Mouse (Mus musculus) kidney, postnatal 4 days (tissue): ENCODE measurements around the gene Mad1l1.
A peak's percentile ranks its signal among the peaks of the same experiment; 100 is the strongest.

ENCODE experiments used
- DNase-seq, 2 experiments: peaks; one replicate each; pipeline ENCODE4 v3.0.0; 2021; ENCODE audit warnings: mixed read lengths in 2 of 2

Gene Mad1l1

GRCm38 (mm10) chr5:140174814-140175490, 146.4 kb downstream of the Mad1l1 start:
- no peak for DNase-seq

- no peak for DNase-seq
Observed at GRCm38 (mm10) chr5:140174066-140174465, 147.3 kb downstream of the Mad1l1 start.

- no peak for DNase-seq
Observed at GRCm38 (mm10) chr5:140173181-140173580, 148.2 kb downstream of the Mad1l1 start.

- DNase-seq, result no peak
Observed at GRCm38 (mm10) chr5:140171710-140172109, 149.6 kb downstream of the Mad1l1 start.

- DNase-seq, result no peak
Observed at GRCm38 (mm10) chr5:140167531-140167930, 153.8 kb downstream of the Mad1l1 start.

- DNase-seq, result no peak
Observed at GRCm38 (mm10) chr5:140167080-140167479, 154.3 kb downstream of the Mad1l1 start.

DNA sequence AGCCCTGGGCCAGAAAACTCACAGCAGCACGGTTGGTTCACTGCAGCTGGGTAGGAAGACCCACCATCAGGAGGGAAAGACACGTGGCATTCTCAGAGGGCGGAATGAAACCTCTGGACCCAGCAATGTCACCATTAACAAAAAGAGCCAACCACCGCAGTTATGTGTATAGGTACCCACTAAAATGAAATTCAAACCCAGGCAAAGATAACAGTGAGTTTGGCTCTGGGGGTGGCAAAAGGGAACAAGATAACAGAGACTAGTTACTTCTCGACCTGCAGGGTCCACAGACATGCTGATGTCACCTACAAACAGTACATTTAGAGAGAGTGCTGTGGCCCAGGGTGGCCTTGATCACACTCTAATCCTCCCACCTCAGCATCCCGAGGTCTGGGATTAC, 157.4 kb downstream of the Mad1l1 start:
- no peak for DNase-seq

DNA sequence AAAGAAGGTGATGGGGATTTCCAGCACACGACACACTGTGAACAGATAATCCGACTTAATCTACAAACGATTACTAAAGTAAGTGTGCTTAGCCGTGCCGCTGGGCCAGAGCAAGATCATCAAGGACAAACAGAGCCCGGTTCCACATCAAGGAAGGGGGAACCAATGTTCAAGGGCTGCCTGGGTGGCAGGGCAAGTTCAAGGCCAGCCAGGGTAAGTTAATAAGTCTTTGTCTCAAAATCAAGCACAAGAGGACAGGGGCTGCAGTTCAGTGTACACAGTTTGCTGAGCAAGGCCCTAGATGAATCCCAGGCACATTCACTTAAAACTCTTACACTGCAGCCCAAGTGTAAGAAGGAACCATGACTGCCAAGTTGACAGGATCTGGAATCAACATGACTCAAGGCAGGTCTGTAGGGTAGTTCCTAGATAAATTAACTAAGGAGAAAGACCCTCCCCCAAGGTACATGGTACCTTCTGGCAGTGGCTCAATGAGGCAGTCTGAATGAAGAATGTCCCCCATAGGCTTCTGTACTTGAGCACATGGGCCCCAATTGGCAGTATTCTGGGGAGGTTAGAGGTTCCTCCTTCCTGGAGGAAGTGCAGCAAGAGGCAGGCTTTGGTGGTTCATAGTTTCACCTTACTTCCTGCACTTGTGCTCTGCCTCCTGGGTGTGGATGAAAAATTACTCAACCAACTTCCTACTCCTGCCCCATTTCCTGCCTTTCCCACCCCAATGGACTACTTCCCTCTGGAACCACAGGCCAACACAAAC, 159.1 kb downstream of the Mad1l1 start:
- DNase-seq, result no peak

DNA sequence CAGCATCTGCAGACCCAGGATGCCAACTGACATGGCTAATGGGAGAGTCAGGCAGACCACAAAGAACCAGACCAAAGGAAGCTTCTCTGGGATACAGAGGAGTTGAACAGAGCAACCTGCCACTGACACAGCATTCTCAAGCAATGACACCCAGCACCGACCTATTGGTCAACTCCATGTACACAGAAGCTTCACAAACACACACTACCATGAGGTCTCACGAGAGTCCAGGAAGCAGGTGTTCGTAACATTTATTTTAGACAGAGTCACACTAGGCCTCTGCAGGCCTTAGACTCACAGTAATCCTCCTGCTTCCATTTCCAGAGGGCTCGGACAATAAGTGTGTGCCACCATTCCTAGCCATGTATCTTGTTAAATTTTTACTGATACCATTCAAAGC, 162.3 kb downstream of the Mad1l1 start:
- no peak for DNase-seq

- no peak for DNase-seq
Observed at GRCm38 (mm10) chr5:140157886-140158627, 163.3 kb downstream of the Mad1l1 start.

GRCm38 (mm10) chr5:140154166-140154565, 167.2 kb downstream of the Mad1l1 start:
- no peak for DNase-seq

- DNase-seq, result no peak
Observed at GRCm38 (mm10) chr5:140151871-140152270, 169.5 kb downstream of the Mad1l1 start.

DNA sequence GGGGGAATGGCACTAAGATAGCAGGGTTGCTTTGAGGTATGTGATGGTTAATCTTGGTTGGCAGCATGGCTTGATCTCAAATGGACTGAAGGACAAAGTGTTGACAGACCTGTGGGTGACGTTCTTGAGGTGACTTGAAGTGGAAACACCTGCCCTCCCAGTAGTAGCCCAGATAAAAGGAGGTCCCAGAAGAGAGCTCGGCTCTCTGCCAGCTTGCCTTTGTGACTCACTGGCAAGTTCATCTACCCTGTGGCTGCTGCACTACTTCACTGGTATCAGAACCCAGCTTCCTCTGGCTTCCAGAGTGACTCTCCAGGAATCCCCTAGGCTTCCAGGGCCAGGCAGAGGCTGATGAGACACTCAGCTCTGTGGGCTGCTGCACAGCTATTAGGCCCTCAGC, 170.2 kb downstream of the Mad1l1 start:
- no peak for DNase-seq

DNA sequence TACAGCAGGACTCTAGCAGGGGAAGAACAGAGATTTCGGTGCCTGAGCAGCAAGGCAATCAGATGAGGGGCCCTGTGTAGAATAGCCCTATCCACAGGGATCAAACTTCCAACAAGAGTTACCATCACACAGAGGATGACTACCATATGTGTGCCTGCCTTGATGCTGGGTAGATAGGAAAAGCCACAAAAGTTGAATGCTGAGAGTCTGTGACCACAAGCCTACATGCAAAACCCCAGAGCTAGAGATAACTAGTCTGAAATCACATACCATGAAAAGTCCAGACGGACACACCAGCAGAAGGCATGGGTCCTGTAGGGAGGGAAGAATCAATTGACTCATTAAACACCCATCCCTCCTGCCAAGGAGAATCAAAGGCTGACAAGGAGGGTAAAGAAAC, 170.7 kb downstream of the Mad1l1 start:
- no peak for DNase-seq

DNA sequence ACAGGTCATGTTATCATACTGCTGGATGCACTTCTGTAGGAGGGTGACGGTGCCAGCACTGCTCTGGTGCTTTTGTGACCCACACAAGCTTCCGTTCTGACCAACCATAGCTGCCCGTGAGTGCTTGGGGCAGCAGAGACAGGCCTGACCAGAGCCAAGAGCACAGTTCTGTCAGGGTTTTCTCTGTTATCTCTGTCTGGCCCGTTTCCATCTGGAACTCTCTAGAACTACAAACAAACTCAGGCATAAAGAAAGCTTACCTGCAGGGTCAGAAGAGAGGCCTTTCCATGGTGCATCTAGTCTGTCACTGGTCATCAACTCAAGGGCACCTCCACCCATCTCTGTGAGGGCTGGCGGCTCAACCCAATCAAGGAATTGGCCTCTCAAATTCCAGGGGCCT, 171.2 kb downstream of the Mad1l1 start:
- no peak for DNase-seq

DNA sequence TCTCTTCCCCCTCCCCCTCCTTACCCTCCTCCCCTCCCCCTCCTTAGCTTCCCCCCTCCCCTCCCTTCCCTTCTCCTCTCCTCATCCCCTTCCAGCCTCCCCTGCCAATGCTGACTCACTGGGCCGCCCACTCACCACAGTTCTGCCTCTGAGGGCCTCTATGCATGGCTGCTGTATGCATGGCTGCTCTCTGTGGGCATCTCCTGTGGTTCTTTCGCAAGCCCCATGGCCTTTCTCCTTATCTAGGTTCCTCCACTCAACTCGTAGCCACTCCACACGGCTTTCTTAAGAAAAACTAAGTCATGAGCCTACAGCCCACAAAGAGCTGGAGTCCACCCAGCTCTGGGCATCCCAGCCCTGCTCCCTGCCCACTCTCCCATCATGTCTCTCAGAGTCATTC, 172.1 kb downstream of the Mad1l1 start:
- peak in 1 of 2 experiments; percentile 12 for DNase-seq

GRCm38 (mm10) chr5:140143541-140143940, 177.8 kb downstream of the Mad1l1 start:
- no peak for DNase-seq

GRCm38 (mm10) chr5:140141336-140141735, 180.0 kb downstream of the Mad1l1 start:
- DNase-seq, result no peak

DNA sequence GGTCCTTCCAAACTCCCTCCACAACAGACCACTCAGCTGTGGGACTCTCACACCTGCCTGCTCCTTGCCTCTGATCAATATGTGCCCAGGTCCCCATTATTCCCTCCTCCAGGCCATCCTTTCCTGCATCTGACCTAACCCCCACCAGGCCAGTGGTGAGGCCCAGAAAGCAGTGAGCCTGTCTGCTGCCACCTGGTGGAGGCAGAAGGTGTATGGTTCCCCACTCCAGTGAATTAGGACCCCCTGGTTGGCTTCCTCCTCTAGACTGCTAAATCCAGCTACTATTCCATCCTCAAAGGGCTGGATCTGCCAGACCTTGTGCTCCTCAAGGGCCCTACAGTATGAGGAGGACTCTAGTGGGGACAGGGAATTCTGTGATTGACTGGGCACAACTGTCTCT, 181.1 kb downstream of the Mad1l1 start:
- DNase-seq, result peak; percentile 83 to 85

DNA sequence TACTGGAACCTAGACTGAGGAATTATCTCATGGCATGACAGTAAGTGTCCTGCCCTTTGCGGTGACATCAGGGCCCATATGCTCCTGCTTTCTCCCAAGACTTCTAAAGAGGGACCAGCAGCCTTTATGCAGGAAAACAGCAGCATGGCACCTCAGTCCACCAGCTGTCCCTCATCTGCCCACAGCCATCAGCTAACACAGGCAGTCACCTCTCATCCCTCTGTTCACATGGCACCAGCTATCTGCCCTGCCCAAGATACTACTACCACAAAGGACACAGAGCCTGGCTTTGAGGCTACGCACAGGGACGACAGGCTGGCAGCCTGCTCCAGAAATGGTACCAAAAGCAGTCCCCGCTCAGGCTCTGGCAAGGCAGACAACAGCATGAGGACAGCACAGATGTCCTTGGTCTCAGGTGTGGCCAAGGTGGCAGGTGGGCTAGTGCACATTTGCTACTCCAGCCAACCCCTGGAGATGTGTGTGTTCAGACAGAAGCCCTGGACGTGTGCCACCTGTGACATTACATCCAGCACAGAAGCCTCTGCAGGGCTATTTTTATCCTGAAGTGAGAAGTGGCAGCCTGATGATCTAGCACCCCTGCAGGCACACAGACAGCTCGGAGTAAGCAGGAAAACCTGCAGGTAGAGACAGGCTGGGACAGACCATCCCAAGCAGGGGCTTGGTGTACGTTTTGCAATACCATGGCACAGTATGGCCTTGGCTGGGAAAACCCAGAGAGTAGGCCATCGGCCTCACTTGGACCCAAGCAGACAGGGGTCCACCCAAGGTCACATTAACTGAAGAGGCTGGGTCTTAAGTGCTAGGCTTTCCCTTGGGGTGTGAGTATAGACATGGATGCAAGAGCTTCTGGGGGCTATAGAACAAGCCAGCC, 185.4 kb downstream of the Mad1l1 start:
- DNase-seq, result no peak

- no peak for DNase-seq
Observed at GRCm38 (mm10) chr5:140134021-140134420, 187.3 kb downstream of the Mad1l1 start.

- DNase-seq, result peak in 1 of 2 experiments; percentile 22
Observed at GRCm38 (mm10) chr5:140128414-140128981, 192.9 kb downstream of the Mad1l1 start.
